Mouse (Mus musculus): ENCODE results near the gene Cd46. TPM values are rescaled to one million over a fixed set of nuclear protein-coding genes. Genes with fewer than 3 reads are reported as not detected.
A peak's percentile ranks its signal among the peaks of the same experiment; 100 is the strongest.

The Cd46 gene
- polyA plus RNA-seq, 1 experiment = 0.14 TPM

- H3K27ac ChIP-seq (ENCODE audit: insufficient read depth, low read depth, low read length) = no peak overlapping the region
- WGBS = 90% methylated on average over 4 of the region's 4 CpGs
- H3K4me1 ChIP-seq (ENCODE audit: control insufficient read depth, insufficient read depth, insufficient read length, low read length) = no peaks in the 10 kb centered on the region
- no peak for TF ChIP-seq POLR2A (IDR thresholded peaks at IDR 0.05; ENCODE audit: low read depth, low read length)
- H3K27me3 ChIP-seq (ENCODE audit: control insufficient read depth, insufficient read depth, low read length) = no peaks in the 10 kb centered on the region
- H3K4me3 ChIP-seq (ENCODE audit: low read depth, low read length) = no peak overlapping the region
- H3K36me3 ChIP-seq (ENCODE audit: control insufficient read depth, insufficient read depth, low read length) = peaks cover 36% of the 10 kb centered on the region
These were observed 21.6 kb upstream of the Cd46 start for GRCm38 (mm10) chr1:195113621-195114020.

- WGBS = 26% methylated on average over 4 of the region's 4 CpGs
- H3K27ac ChIP-seq (ENCODE audit: insufficient read depth, low read depth, low read length) = no peak overlapping the region
- H3K4me3 ChIP-seq (ENCODE audit: low read depth, low read length) = no peak overlapping the region
- H3K4me1 ChIP-seq (ENCODE audit: control insufficient read depth, insufficient read depth, insufficient read length, low read length) = peaks cover 7% of the 10 kb centered on the region; the same call in 1 of the 2 replicates
- no peaks in the 10 kb centered on the region for H3K27me3 ChIP-seq (ENCODE audit: control insufficient read depth, insufficient read depth, low read length)
- peaks cover 16% of the 10 kb centered on the region for H3K36me3 ChIP-seq (ENCODE audit: control insufficient read depth, insufficient read depth, low read length)
- no peak for TF ChIP-seq POLR2A (IDR thresholded peaks at IDR 0.05; ENCODE audit: low read depth, low read length)
These were observed 8.6 kb upstream of the Cd46 start for GRCm38 (mm10) chr1:195100693-195101092.

GRCm38 (mm10) chr1:195098004-195098403 is 6.0 kb upstream of the Cd46 start:
- Histone ChIP-seq H3K4me1 (ENCODE audit: control insufficient read depth, insufficient read depth, insufficient read length, low read length) (peaks cover 7% of the 10 kb centered on the region; the same call in 1 of the 2 replicates), H3K4me3 (ENCODE audit: low read depth, low read length) (no peak overlapping the region), H3K36me3 (ENCODE audit: control insufficient read depth, insufficient read depth, low read length) (peaks cover 2% of the 10 kb centered on the region; the same call in 1 of the 2 replicates), H3K27ac (ENCODE audit: insufficient read depth, low read depth, low read length) (peak overlapping the region; percentile 54), H3K27me3 (ENCODE audit: control insufficient read depth, insufficient read depth, low read length) (no peaks in the 10 kb centered on the region)
- TF ChIP-seq POLR2A (IDR thresholded peaks at IDR 0.05; ENCODE audit: low read depth, low read length) (no peak), CTCF (IDR thresholded peaks at IDR 0.05; ENCODE audit: extremely low read depth, insufficient read length, insufficient replicate concordance, low read depth, low read length) (no peak)
- WGBS = 41% methylated on average over 1 of the region's 1 CpGs

- H3K4me1 ChIP-seq (ENCODE audit: control insufficient read depth, insufficient read depth, insufficient read length, low read length) = peaks cover 9% of the 10 kb centered on the region; the same call in 1 of the 2 replicates
- TF ChIP-seq CTCF (IDR thresholded peaks at IDR 0.05; ENCODE audit: extremely low read depth, insufficient read length, insufficient replicate concordance, low read depth, low read length) = no peak
- TF ChIP-seq POLR2A (IDR thresholded peaks at IDR 0.05; ENCODE audit: low read depth, low read length) = 0 out of 2 replicates have a peak, but pooled peaks have one; percentile 18
- no peaks in the 10 kb centered on the region for H3K27me3 ChIP-seq (ENCODE audit: control insufficient read depth, insufficient read depth, low read length)
- H3K4me3 ChIP-seq (ENCODE audit: low read depth, low read length) = peak overlapping the region; percentile 64
- peak overlapping the region; percentile 83 for H3K27ac ChIP-seq (ENCODE audit: insufficient read depth, low read depth, low read length)
- no peaks in the 10 kb centered on the region for H3K36me3 ChIP-seq (ENCODE audit: control insufficient read depth, insufficient read depth, low read length)
- 13% methylated on average over 11 of the region's 11 CpGs for WGBS
These were observed 290 bp downstream of the Cd46 start for GRCm38 (mm10) chr1:195091699-195092219.

GRCm38 (mm10) chr1:195082142-195082541 is 9.9 kb downstream of the Cd46 start:
- H3K27me3 ChIP-seq (ENCODE audit: control insufficient read depth, insufficient read depth, low read length) = no peaks in the 10 kb centered on the region
- no peak overlapping the region for H3K4me3 ChIP-seq (ENCODE audit: low read depth, low read length)
- H3K4me1 ChIP-seq (ENCODE audit: control insufficient read depth, insufficient read depth, insufficient read length, low read length) = no peaks in the 10 kb centered on the region
- TF ChIP-seq CTCF (IDR thresholded peaks at IDR 0.05; ENCODE audit: extremely low read depth, insufficient read length, insufficient replicate concordance, low read depth, low read length) (no peak), POLR2A (IDR thresholded peaks at IDR 0.05; ENCODE audit: low read depth, low read length) (no peak)
- no peaks in the 10 kb centered on the region for H3K36me3 ChIP-seq (ENCODE audit: control insufficient read depth, insufficient read depth, low read length)
- H3K27ac ChIP-seq (ENCODE audit: insufficient read depth, low read depth, low read length) = no peak overlapping the region

GRCm38 (mm10) chr1:195040437-195040836 is 51.6 kb downstream of the Cd46 start:
- Histone ChIP-seq H3K27ac (ENCODE audit: insufficient read depth, low read depth, low read length) (no peak overlapping the region), H3K27me3 (ENCODE audit: control insufficient read depth, insufficient read depth, low read length) (no peaks in the 10 kb centered on the region), H3K4me3 (ENCODE audit: low read depth, low read length) (no peak overlapping the region), H3K4me1 (ENCODE audit: control insufficient read depth, insufficient read depth, insufficient read length, low read length) (peaks cover 5% of the 10 kb centered on the region; the same call in 1 of the 2 replicates), H3K36me3 (ENCODE audit: control insufficient read depth, insufficient read depth, low read length) (peaks cover 10% of the 10 kb centered on the region)
- no peak for TF ChIP-seq POLR2A (IDR thresholded peaks at IDR 0.05; ENCODE audit: low read depth, low read length)
- TF ChIP-seq CTCF (IDR thresholded peaks at IDR 0.05; ENCODE audit: extremely low read depth, insufficient read length, insufficient replicate concordance, low read depth, low read length) = no peak

GRCm38 (mm10) chr1:195038386-195038785 is 53.7 kb downstream of the Cd46 start:
- TF ChIP-seq CTCF (IDR thresholded peaks at IDR 0.05; ENCODE audit: extremely low read depth, insufficient read length, insufficient replicate concordance, low read depth, low read length) (no peak), POLR2A (IDR thresholded peaks at IDR 0.05; ENCODE audit: low read depth, low read length) (no peak)
- Histone ChIP-seq H3K27me3 (ENCODE audit: control insufficient read depth, insufficient read depth, low read length) (no peaks in the 10 kb centered on the region), H3K36me3 (ENCODE audit: control insufficient read depth, insufficient read depth, low read length) (peaks cover 23% of the 10 kb centered on the region), H3K27ac (ENCODE audit: insufficient read depth, low read depth, low read length) (no peak overlapping the region), H3K4me3 (ENCODE audit: low read depth, low read length) (no peak overlapping the region), H3K4me1 (ENCODE audit: control insufficient read depth, insufficient read depth, insufficient read length, low read length) (peaks cover 5% of the 10 kb centered on the region; the same call in 1 of the 2 replicates)
- WGBS = 84% methylated on average over 1 of the region's 1 CpGs
